Mouse (Mus musculus): ENCODE measurements around the gene Coro2a.
"Not testable (repeated sequence)": the region's sequence is repeated elsewhere in the genome, so short reads cannot be mapped to it uniquely, and the experiment has no call there.

Coro2a gene

GRCm38 (mm10) chr4:46611181-46611580 is 9.2 kb upstream of the Coro2a start:
- peak; percentile 72 to 91 for DNase-seq

GRCm38 (mm10) chr4:46607601-46608000 is 5.6 kb upstream of the Coro2a start:
- DNase-seq = no peak

- no peak for DNase-seq
Observed at GRCm38 (mm10) chr4:46605451-46605850, 3.4 kb upstream of the Coro2a start.

- DNase-seq = no peak
Observed at GRCm38 (mm10) chr4:46602704-46603103, 702 bp upstream of the Coro2a start.

GRCm38 (mm10) chr4:46601258-46601843 is 651 bp downstream of the Coro2a start:
- DNase-seq = peak in 1 of 2 experiments; percentile 41

GRCm38 (mm10) chr4:46600473-46601257 is 1.3 kb downstream of the Coro2a start:
- DNase-seq = peak in 1 of 2 experiments; percentile 6

GRCm38 (mm10) chr4:46599609-46600008 is 2.4 kb downstream of the Coro2a start:
- not testable (repeated sequence) for DNase-seq

GRCm38 (mm10) chr4:46598981-46599380 is 3.0 kb downstream of the Coro2a start:
- peak in 1 of 2 experiments; percentile 1 for DNase-seq

- DNase-seq = peak in 1 of 2 experiments; percentile 0
Observed at GRCm38 (mm10) chr4:46598111-46598510, 3.9 kb downstream of the Coro2a start.

GRCm38 (mm10) chr4:46597286-46597961 is 4.6 kb downstream of the Coro2a start:
- peak in 1 of 2 experiments; percentile 0 for DNase-seq

- DNase-seq = no peak
Observed at GRCm38 (mm10) chr4:46596398-46596797, 5.6 kb downstream of the Coro2a start.

- peak in 1 of 2 experiments; percentile 0 for DNase-seq
Observed at GRCm38 (mm10) chr4:46594131-46594530, 7.9 kb downstream of the Coro2a start.

GRCm38 (mm10) chr4:46593472-46593871 is 8.5 kb downstream of the Coro2a start:
- DNase-seq = no peak

- no peak for DNase-seq
Observed at GRCm38 (mm10) chr4:46591833-46592520, 10.0 kb downstream of the Coro2a start.

GRCm38 (mm10) chr4:46590810-46591209 is 11.2 kb downstream of the Coro2a start:
- no peak for DNase-seq

GRCm38 (mm10) chr4:46589946-46590684 is 11.9 kb downstream of the Coro2a start:
- no peak for DNase-seq

GRCm38 (mm10) chr4:46589151-46589550 is 12.9 kb downstream of the Coro2a start:
- no peak for DNase-seq

- no peak for DNase-seq
Observed at GRCm38 (mm10) chr4:46586473-46586872, 15.5 kb downstream of the Coro2a start.

- no peak for DNase-seq
Observed at GRCm38 (mm10) chr4:46585811-46586190, 16.2 kb downstream of the Coro2a start.

GRCm38 (mm10) chr4:46585041-46585810 is 16.8 kb downstream of the Coro2a start:
- no peak for DNase-seq

- DNase-seq = not testable (repeated sequence)
Observed at GRCm38 (mm10) chr4:46584536-46584935, 17.5 kb downstream of the Coro2a start.
